Mouse (Mus musculus) small intestine, adult 2 months (tissue): ENCODE measurements at regions not wholly inside any gene's neighbourhood (a gene's known extent, or its start where the extent isn't known, plus 50 kb on each side); places are given as distances from the start of the nearest gene placed in this dataset.

Experiments
- H3K27ac ChIP-seq: fragments of 200-500 bp; 2 replicates; pipeline ENCODE4 v1.5.1; 2012; ENCODE audit warnings: low read depth, low read length, control low read depth, inconsistent platforms; ENCODE audit not compliant: insufficient read depth
- H3K27me3 ChIP-seq: fragments of 200-500 bp; 2 replicates; pipeline ENCODE4 v1.6.1; 2012; ENCODE audit warnings: mild to moderate bottlenecking, moderate library complexity, low read length, inconsistent platforms; ENCODE audit not compliant: control insufficient read depth, insufficient read depth
- H3K36me3 ChIP-seq: fragments of 200-500 bp; 2 replicates; pipeline ENCODE4 v1.6.1; 2012; ENCODE audit warnings: mild to moderate bottlenecking, low read length, control low read depth, inconsistent platforms; ENCODE audit not compliant: control insufficient read depth, insufficient read depth
- H3K4me1 ChIP-seq: fragments of 200-500 bp; 2 replicates; pipeline ENCODE4 v1.6.1; 2012; ENCODE audit warnings: low read length, inconsistent platforms, mixed read lengths; ENCODE audit not compliant: control insufficient read depth, insufficient read depth, insufficient read length
- H3K4me3 ChIP-seq: fragments of 200-500 bp; 2 replicates; pipeline ENCODE4 v1.5.1; 2012; ENCODE audit warnings: low read depth, mild to moderate bottlenecking, control low read depth, inconsistent platforms, low read length, moderate library complexity
- CTCF ChIP-seq: fragments of 200-500 bp; IDR thresholded peaks from 2 replicates; pipeline ENCODE4 v1.5.1; 2012; ENCODE audit warnings: low read depth, mild to moderate bottlenecking, control low read depth, inconsistent platforms, low read length, moderate library complexity, mixed read lengths; ENCODE audit not compliant: insufficient replicate concordance, insufficient read length; ENCODE audit errors: extremely low read depth
- POLR2A ChIP-seq: fragments of 200-500 bp; IDR thresholded peaks from 2 replicates; pipeline ENCODE4 v1.6.1; 2012; ENCODE audit warnings: low read depth, mild to moderate bottlenecking, control low read depth, inconsistent platforms, low read length, moderate library complexity
- WGBS: fragments of 180-500 bp; shearing (Covaris S2); methylation state at CpG from one replicate; pipeline ENCODE4 v1.1.7; 2018; 5-methylcytosine and 5-hydroxymethylcytosine counted together

- no peaks in the 10 kb centered on the region for H3K4me1 ChIP-seq
- no peak overlapping the region for H3K27ac ChIP-seq
- H3K36me3 ChIP-seq, result no peaks in the 10 kb centered on the region
- no peaks in the 10 kb centered on the region for H3K27me3 ChIP-seq
- 72% methylated on average over 2 of the region's 2 CpGs for WGBS
- no peak overlapping the region for H3K4me3 ChIP-seq
- TF ChIP-seq POLR2A (no peak), CTCF (no peak)
Measured at GRCm38 (mm10) chr10:9130061-9130460, 244.2 kb upstream of the Sash1 start.

- no peak for TF ChIP-seq POLR2A
- TF ChIP-seq CTCF, result no peak
- H3K4me3 ChIP-seq, result no peak overlapping the region
- no peaks in the 10 kb centered on the region for H3K36me3 ChIP-seq
- WGBS, result 28% methylated on average over 4 of the region's 4 CpGs
- no peaks in the 10 kb centered on the region for H3K27me3 ChIP-seq
- no peaks in the 10 kb centered on the region for H3K4me1 ChIP-seq
- no peak overlapping the region for H3K27ac ChIP-seq
Measured at GRCm38 (mm10) chr10:9119249-9119648, 233.4 kb upstream of the Sash1 start.

GRCm38 (mm10) chr10:9117648-9118551 is 232.0 kb upstream of the Sash1 start:
- peak overlapping the region; percentile 36 for H3K4me3 ChIP-seq
- H3K4me1 ChIP-seq, result no peaks in the 10 kb centered on the region
- no peak for TF ChIP-seq CTCF
- no peak for TF ChIP-seq POLR2A
- H3K36me3 ChIP-seq, result no peaks in the 10 kb centered on the region
- WGBS, result 27% methylated on average over 14 of the region's 14 CpGs
- H3K27ac ChIP-seq, result no peak overlapping the region
- H3K27me3 ChIP-seq, result no peaks in the 10 kb centered on the region

- Histone ChIP-seq H3K27me3 (no peaks in the 10 kb centered on the region), H3K4me3 (no peak overlapping the region), H3K27ac (no peak overlapping the region), H3K4me1 (no peaks in the 10 kb centered on the region), H3K36me3 (no peaks in the 10 kb centered on the region)
- no peak for TF ChIP-seq CTCF
- TF ChIP-seq POLR2A, result no peak
- 91% methylated on average over 7 of the region's 7 CpGs for WGBS
Measured at GRCm38 (mm10) chr10:9117134-9117533, 231.3 kb upstream of the Sash1 start.

- no peak for TF ChIP-seq POLR2A
- TF ChIP-seq CTCF, result no peak
- Histone ChIP-seq H3K4me1 (no peaks in the 10 kb centered on the region), H3K36me3 (no peaks in the 10 kb centered on the region), H3K27ac (no peak overlapping the region), H3K27me3 (no peaks in the 10 kb centered on the region), H3K4me3 (no peak overlapping the region)
- WGBS, result 74% methylated on average over 5 of the region's 5 CpGs
Measured at GRCm38 (mm10) chr10:9113706-9114105, 227.8 kb upstream of the Sash1 start.

- Histone ChIP-seq H3K36me3 (no peaks in the 10 kb centered on the region), H3K4me1 (no peaks in the 10 kb centered on the region), H3K27ac (no peak overlapping the region), H3K4me3 (no peak overlapping the region), H3K27me3 (no peaks in the 10 kb centered on the region)
- 90% methylated on average over 3 of the region's 3 CpGs for WGBS
- no peak for TF ChIP-seq POLR2A
- TF ChIP-seq CTCF, result no peak
Measured at GRCm38 (mm10) chr10:9111051-9111450, 225.2 kb upstream of the Sash1 start.

GRCm38 (mm10) chr10:9096207-9096606 is 210.3 kb upstream of the Sash1 start:
- H3K4me3 ChIP-seq, result no peak overlapping the region
- H3K27me3 ChIP-seq, result no peaks in the 10 kb centered on the region
- no peaks in the 10 kb centered on the region for H3K4me1 ChIP-seq
- WGBS, result 70% methylated on average over 2 of the region's 2 CpGs
- H3K27ac ChIP-seq, result no peak overlapping the region
- H3K36me3 ChIP-seq, result no peaks in the 10 kb centered on the region
- TF ChIP-seq POLR2A, result no peak
- no peak for TF ChIP-seq CTCF
